Mouse (Mus musculus): ENCODE results near the gene Atad2b.
A peak's percentile ranks its signal among the peaks of the same experiment; 100 is the strongest.

The Atad2b gene

DNA sequence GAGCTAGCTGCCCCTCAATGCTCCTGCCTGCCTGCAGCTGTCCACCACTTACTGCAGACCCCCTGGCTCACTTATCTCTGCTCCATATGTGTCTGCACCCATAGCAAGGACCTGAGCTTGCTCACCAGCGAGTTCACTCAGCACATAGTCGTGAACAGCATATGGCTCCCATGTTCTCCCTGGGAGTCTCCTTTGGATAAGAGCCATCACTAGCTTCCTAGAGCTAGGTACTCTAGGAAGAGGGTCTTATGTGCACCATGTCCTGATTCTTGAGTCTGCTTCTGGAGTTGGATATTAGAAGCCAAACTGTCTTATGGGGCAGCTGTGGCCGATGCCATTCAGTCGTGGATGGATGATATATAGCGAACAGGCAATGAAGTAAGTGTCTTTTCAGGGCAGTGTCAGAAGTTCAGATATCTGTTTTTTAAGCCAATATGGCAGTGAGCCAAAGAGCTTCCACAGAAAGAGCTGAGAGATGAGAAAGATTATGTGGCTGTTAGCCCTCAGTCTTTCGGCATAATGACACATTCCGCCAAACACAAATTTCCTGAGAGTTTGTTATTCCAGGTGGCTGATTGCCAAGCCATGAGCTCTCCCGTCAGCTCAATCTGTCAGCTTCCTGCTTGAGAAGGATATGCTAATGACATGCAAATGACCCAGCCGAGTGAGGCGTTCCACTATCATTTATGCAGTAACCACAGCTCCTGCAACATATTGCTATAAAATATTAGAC lies 170.8 kb downstream of the Atad2b start:
- peak; percentile 48 to 64 for DNase-seq

DNA sequence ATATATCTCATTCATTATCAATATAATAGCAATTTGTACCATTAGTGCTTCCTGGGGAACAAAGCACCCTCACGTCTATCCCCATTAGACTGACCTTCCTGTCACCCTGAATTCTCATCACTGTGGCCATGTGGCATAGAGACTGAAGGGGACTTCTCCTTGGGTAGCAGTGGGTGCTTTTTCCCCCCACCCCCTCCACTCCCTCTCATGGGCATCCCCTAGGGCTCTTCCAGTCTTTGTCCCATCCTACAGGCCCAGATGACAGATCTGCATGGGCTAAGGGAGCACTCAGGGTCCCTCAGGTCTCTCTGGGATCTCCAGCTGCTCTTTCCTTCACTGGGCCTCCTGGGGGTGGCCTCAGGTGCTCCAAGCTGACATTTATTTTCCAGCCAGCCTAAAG lies 171.5 kb downstream of the Atad2b start:
- DNase-seq, result no peak

Measured in kidney, postnatal 25 days (tissue).